Mouse (Mus musculus) neural tube, embryonic 13.5 days (tissue): Measurements from ENCODE around the gene Psma7. TPM values are rescaled to one million over a fixed set of nuclear protein-coding genes. Genes with fewer than 3 reads are reported as not detected.

Source experiments
- ATAC-seq: fragments of 200-750 bp; cut with Nextera tagmentation; 2 replicates; pipeline ENCODE4 v1.8.0; 2017; ENCODE audit warnings: low read depth, mild to moderate bottlenecking, moderate TSS enrichment, moderate library complexity
- H3K27ac ChIP-seq: fragments of 300-500 bp; sonication (generic); replicated peaks from 2 replicates; pipeline ENCODE4 v1.5.1; 2015; ENCODE audit warnings: moderate library complexity, mild to moderate bottlenecking, inconsistent platforms
- H3K27me3 ChIP-seq: fragments of 300-500 bp; sonication (generic); 2 replicates; pipeline ENCODE4 v1.6.1; 2015; ENCODE audit warnings: mild to moderate bottlenecking, inconsistent platforms
- H3K36me3 ChIP-seq: fragments of 300-500 bp; sonication (generic); 2 replicates; pipeline ENCODE4 v1.6.1; 2015; ENCODE audit warnings: mild to moderate bottlenecking, inconsistent platforms
- H3K4me1 ChIP-seq: fragments of 300-500 bp; sonication (generic); replicated peaks from 2 replicates; pipeline ENCODE4 v1.6.1; 2015; ENCODE audit warnings: inconsistent platforms
- H3K4me2 ChIP-seq: fragments of 300-500 bp; sonication (generic); 2 replicates; pipeline ENCODE4 v1.6.1; 2015; ENCODE audit warnings: inconsistent platforms, mild to moderate bottlenecking, moderate library complexity
- H3K4me3 ChIP-seq: fragments of 300-500 bp; sonication (generic); 2 replicates; pipeline ENCODE4 v1.5.1; 2015; ENCODE audit warnings: mild to moderate bottlenecking, inconsistent platforms
- H3K9ac ChIP-seq: fragments of 300-500 bp; sonication (generic); 2 replicates; pipeline ENCODE4 v1.6.1; 2015; ENCODE audit warnings: moderate library complexity, mild to moderate bottlenecking, inconsistent platforms
- H3K9me3 ChIP-seq: fragments of 300-500 bp; sonication (generic); 2 replicates; pipeline ENCODE4 v1.6.1; 2016; ENCODE audit warnings: inconsistent platforms
- WGBS: fragments of 180-500 bp; shearing (Covaris S2); methylation state at CpG from one replicate; pipeline ENCODE4 v1.1.7; 2015; 5-methylcytosine and 5-hydroxymethylcytosine counted together
- polyA plus RNA-seq: library from polyadenylated mRNA; unstranded; fragments of >200 nt; fragmentation: Nextera tagmentation; extraction: Ambion mirVana; gene quantifications from 2 replicates; pipeline ENCODE4 v1.2.1, GENCODE M21; 2015

The Psma7 gene
- polyA plus RNA-seq, 1 experiment from 2014 or later = 695 TPM

GRCm38 (mm10) chr2:180041577-180042255, 517 bp downstream of the Psma7 start:
- Histone ChIP-seq H3K9ac (peak overlapping the region; percentile 94), H3K4me1 (peaks cover 50% of the 10 kb centered on the region), H3K4me2 (peak overlapping the region; percentile 80), H3K36me3 (peaks cover 37% of the 10 kb centered on the region), H3K9me3 (no peaks in the 10 kb centered on the region), H3K27me3 (no peaks in the 10 kb centered on the region), H3K4me3 (peak overlapping the region; percentile 97), H3K27ac (peak overlapping the region; percentile 99)
- peak; percentile 55 for ATAC-seq
- under 1% methylated on average over 66 of the region's 66 CpGs for WGBS

DNA sequence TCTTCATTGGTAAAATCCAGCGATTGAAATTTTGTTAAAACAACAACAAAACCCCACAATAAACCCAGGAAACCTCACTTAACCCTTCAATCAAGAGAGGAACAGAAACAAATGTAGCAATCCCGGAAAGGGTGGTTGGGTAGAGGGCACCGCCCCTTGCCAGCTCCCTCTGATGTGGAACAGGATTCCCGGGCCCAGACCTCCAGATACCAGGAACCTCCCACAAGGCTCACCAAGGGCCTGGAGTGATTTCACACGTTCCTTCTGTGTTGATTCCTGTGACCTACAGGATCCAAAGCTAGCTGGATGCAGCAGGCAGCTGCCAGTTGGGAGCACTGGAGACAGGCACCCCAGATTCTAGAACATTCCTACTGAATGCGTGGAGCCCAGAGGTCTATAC, 1.8 kb downstream of the Psma7 start:
- Histone ChIP-seq H3K4me3 (peak overlapping the region; percentile 97), H3K9me3 (no peaks in the 10 kb centered on the region)

GRCm38 (mm10) chr2:180034753-180035152, 7.5 kb downstream of the Psma7 start:
- H3K9ac ChIP-seq = no peak overlapping the region
- peaks cover 100% of the 10 kb centered on the region for H3K36me3 ChIP-seq
- H3K4me3 ChIP-seq = no peak overlapping the region
- H3K27ac ChIP-seq = no peak overlapping the region
- H3K27me3 ChIP-seq = no peaks in the 10 kb centered on the region
- no peaks in the 10 kb centered on the region for H3K9me3 ChIP-seq
- no peak overlapping the region for H3K4me2 ChIP-seq
- 68% methylated on average over 5 of the region's 5 CpGs for WGBS
- ATAC-seq = no peak
- H3K4me1 ChIP-seq = peaks cover 15% of the 10 kb centered on the region

More for the DNA sequence above, 1.8 kb downstream of the Psma7 start:
- H3K27ac ChIP-seq = 0 out of 2 replicates have a peak overlapping the region, but pooled peaks have one; percentile 9
- H3K9ac ChIP-seq = peak overlapping the region; percentile 94
- peak overlapping the region; percentile 80 for H3K4me2 ChIP-seq
- H3K27me3 ChIP-seq = no peaks in the 10 kb centered on the region
- ATAC-seq = no peak
- peaks cover 43% of the 10 kb centered on the region for H3K36me3 ChIP-seq
- H3K4me1 ChIP-seq = peaks cover 50% of the 10 kb centered on the region
- WGBS = 64% methylated on average over 6 of the region's 6 CpGs

DNA sequence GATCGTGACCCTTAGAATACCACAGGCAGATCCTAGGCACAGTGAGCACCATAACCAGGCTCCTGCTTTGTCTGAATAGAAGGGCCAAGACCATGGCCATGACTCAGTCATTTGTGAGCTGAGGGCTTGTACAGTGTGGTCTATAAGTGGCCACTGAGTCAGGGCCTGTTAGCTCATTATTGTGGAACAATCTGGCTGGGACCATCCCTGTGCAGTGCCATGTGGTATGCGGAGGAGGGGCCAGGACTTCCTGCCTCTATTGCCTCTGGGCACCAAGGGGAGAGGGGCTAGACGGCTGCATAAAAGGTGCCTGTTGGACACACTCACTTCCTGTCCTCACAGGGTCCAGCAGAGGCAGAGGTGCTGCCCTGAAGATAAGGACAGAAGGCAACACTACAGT, 8.3 kb downstream of the Psma7 start:
- no peak for ATAC-seq
- Histone ChIP-seq H3K9ac (no peak overlapping the region), H3K4me1 (peaks cover 15% of the 10 kb centered on the region), H3K9me3 (no peaks in the 10 kb centered on the region), H3K27me3 (no peaks in the 10 kb centered on the region), H3K27ac (no peak overlapping the region), H3K4me3 (no peak overlapping the region), H3K36me3 (peaks cover 100% of the 10 kb centered on the region), H3K4me2 (no peak overlapping the region)
- WGBS = 59% methylated on average over 3 of the region's 3 CpGs

GRCm38 (mm10) chr2:180032925-180033324, 9.3 kb downstream of the Psma7 start:
- Histone ChIP-seq H3K27me3 (no peaks in the 10 kb centered on the region), H3K9me3 (no peaks in the 10 kb centered on the region), H3K4me3 (no peak overlapping the region), H3K4me1 (peaks cover 25% of the 10 kb centered on the region), H3K4me2 (no peak overlapping the region), H3K9ac (no peak overlapping the region), H3K27ac (no peak overlapping the region), H3K36me3 (peaks cover 100% of the 10 kb centered on the region)
- ATAC-seq = no peak
- 87% methylated on average over 3 of the region's 3 CpGs for WGBS

DNA sequence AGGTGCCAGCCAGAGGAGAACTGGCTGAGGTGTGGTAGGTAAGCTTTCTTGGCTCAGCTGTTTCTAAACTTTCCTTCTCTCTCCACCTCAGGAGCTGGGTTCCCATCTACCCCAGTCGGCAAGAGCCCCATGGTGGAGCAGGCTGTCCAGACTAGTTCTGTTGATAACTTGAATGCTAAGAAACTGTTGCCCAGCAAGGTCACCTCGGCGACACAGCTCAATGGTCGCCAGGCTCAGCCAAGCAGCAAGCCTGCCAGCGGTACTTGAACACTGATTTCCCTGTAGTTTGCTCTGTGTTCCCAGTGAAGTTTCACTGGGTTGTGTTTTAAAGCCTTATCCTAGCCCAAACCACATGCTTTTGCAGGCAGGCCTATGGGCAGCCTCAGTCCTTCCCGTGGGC, 11.0 kb downstream of the Psma7 start:
- WGBS = 90% methylated on average over 6 of the region's 6 CpGs
- no peak for ATAC-seq
- Histone ChIP-seq H3K4me3 (no peak overlapping the region), H3K27me3 (no peaks in the 10 kb centered on the region), H3K27ac (no peak overlapping the region), H3K9me3 (no peaks in the 10 kb centered on the region), H3K4me1 (peaks cover 42% of the 10 kb centered on the region), H3K36me3 (peaks cover 89% of the 10 kb centered on the region), H3K9ac (no peak overlapping the region), H3K4me2 (no peak overlapping the region)

- 81% methylated on average over 9 of the region's 9 CpGs for WGBS
- H3K4me3 ChIP-seq = peak overlapping the region; percentile 99
- no peak overlapping the region for H3K27ac ChIP-seq
- peaks cover 9% of the 10 kb centered on the region for H3K27me3 ChIP-seq
- H3K4me2 ChIP-seq = peak overlapping the region; percentile 99
- peaks cover 54% of the 10 kb centered on the region for H3K36me3 ChIP-seq
- H3K4me1 ChIP-seq = peaks cover 49% of the 10 kb centered on the region
- peak overlapping the region; percentile 98 for H3K9ac ChIP-seq
- H3K9me3 ChIP-seq = no peaks in the 10 kb centered on the region
- no peak for ATAC-seq
These were observed 14.5 kb downstream of the Psma7 start for GRCm38 (mm10) chr2:180027768-180028167.

GRCm38 (mm10) chr2:180025861-180026200, 16.4 kb downstream of the Psma7 start:
- Histone ChIP-seq H3K27ac (peak overlapping the region; percentile 98), H3K36me3 (peaks cover 35% of the 10 kb centered on the region), H3K4me1 (peaks cover 49% of the 10 kb centered on the region), H3K9me3 (no peaks in the 10 kb centered on the region), H3K9ac (peak overlapping the region; percentile 98), H3K4me2 (peak overlapping the region; percentile 99), H3K27me3 (peaks cover 26% of the 10 kb centered on the region), H3K4me3 (peak overlapping the region; percentile 99)
- WGBS = 8% methylated on average over 6 of the region's 6 CpGs
- ATAC-seq = no peak

GRCm38 (mm10) chr2:180025135-180025860, 16.9 kb downstream of the Psma7 start:
- peaks cover 45% of the 10 kb centered on the region for H3K4me1 ChIP-seq
- peak overlapping the region; percentile 99 for H3K4me3 ChIP-seq
- no peaks in the 10 kb centered on the region for H3K9me3 ChIP-seq
- ATAC-seq = peak; percentile 45
- peak overlapping the region; percentile 98 for H3K9ac ChIP-seq
- peak overlapping the region; percentile 99 for H3K4me2 ChIP-seq
- H3K36me3 ChIP-seq = peaks cover 29% of the 10 kb centered on the region
- H3K27ac ChIP-seq = peak overlapping the region; percentile 98
- H3K27me3 ChIP-seq = peaks cover 30% of the 10 kb centered on the region
- WGBS = under 1% methylated on average over 66 of the region's 84 CpGs

DNA sequence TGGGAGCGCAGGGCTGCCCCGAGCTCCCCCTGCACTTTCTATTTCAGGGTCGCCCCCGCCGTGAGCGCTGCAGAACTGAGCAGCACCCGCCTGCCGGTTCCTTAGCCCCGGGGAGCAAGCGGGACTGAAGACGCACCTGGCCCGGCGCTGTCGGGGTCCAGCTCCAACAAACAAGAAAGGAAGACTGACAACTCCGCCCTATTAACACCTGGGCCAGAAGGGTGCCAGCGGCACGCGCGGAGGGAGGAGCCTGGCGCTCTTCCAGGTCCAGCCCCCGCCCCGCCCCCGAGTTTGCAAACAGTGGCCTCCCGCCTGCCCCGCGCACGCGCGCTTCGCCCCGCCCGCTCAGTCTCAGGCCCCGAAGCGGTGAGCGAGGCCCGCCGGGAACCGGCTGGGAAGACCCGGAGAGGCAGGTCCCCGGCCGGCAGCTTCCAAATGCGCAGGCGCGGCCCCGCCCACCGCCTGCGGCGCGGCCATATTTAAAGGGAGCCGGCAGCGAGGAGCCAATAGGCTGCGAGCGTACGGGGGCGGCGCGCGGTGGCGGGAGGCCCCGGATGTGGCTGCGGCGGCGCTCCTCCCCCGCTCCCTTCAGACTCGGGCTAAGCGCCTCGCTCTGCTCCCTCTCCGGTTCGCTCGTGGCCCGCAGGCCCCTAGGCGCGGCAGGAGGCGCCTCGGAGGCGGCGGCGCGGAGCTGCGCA, 17.7 kb downstream of the Psma7 start, which contains the start of gene Lsm14b:
TSS of gene Lsm14b (plus strand) at position 587 of the 698 bp plus-strand sequence.
- H3K9ac ChIP-seq = peak within 1 kb of the TSS; percentile 98
- H3K4me1 ChIP-seq = peaks cover 40% of the 10 kb centered on the region
- WGBS = under 1% methylated on average over 75 of the region's 80 CpGs
- no peaks in the 10 kb centered on the region for H3K9me3 ChIP-seq
- H3K36me3 ChIP-seq = peaks cover 22% of the 10 kb centered on the region
- H3K27ac ChIP-seq = peak within 1 kb of the TSS; percentile 98
- ATAC-seq = peak; percentile 95
- H3K4me2 ChIP-seq = peak within 1 kb of the TSS; percentile 99
- peak within 1 kb of the TSS; percentile 99 for H3K4me3 ChIP-seq
- H3K27me3 ChIP-seq = peaks cover 37% of the 10 kb centered on the region

- ATAC-seq = no peak
- Histone ChIP-seq H3K27ac (no peak overlapping the region), H3K4me3 (no peak overlapping the region), H3K9me3 (no peaks in the 10 kb centered on the region), H3K36me3 (peaks cover 4% of the 10 kb centered on the region; the same call in 1 of the 2 replicates), H3K4me2 (no peak overlapping the region), H3K4me1 (peaks cover 27% of the 10 kb centered on the region), H3K27me3 (peaks cover 37% of the 10 kb centered on the region), H3K9ac (no peak overlapping the region)
- WGBS = 57% methylated on average over 6 of the region's 6 CpGs
These were observed 19.5 kb downstream of the Psma7 start for GRCm38 (mm10) chr2:180022751-180023150.

DNA sequence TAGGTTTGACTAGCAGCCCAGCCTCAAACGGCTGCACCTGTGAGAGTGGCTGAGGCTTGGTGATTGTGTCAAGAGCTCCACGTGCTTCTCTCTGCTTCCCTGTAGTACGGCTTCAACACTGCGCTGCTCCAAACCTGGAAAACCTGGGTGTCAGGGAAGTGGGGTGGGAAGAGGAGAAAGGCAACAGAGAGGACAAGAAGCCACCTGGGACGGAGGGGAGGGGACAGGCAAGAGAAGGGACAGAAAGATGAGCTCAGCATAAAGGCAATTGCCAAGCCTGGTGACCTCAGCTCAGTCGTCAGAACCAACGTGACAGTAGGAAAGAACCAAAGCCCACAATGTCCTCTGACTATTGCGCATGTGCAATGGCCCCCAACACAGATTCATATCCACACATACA, 21.3 kb downstream of the Psma7 start:
- no peak overlapping the region for H3K4me3 ChIP-seq
- no peaks in the 10 kb centered on the region for H3K9me3 ChIP-seq
- no peak overlapping the region for H3K27ac ChIP-seq
- peaks cover 37% of the 10 kb centered on the region for H3K27me3 ChIP-seq
- H3K4me2 ChIP-seq = no peak overlapping the region
- H3K36me3 ChIP-seq = no peaks in the 10 kb centered on the region
- H3K9ac ChIP-seq = no peak overlapping the region
- no peak for ATAC-seq
- 84% methylated on average over 8 of the region's 8 CpGs for WGBS
- peaks cover 9% of the 10 kb centered on the region for H3K4me1 ChIP-seq
